Mouse (Mus musculus): ENCODE data around the gene Dbn1.

GRCm38 (mm10) chr13:55463399-55464026 is 24.4 kb downstream of the Dbn1 start:
- no peak for TF ChIP-seq CTCF (IDR thresholded peaks at IDR 0.05)
- TF ChIP-seq EP300 (IDR thresholded peaks at IDR 0.05; ENCODE audit: insufficient read depth, low read depth, low read length), result no peak
